Mouse (Mus musculus): ENCODE results near the gene Thy1.

GRCm38 (mm10) chr9:44042396-44042680 lies 846 bp upstream of the Thy1 start:
- TF ChIP-seq CTCF (IDR thresholded peaks at IDR 0.05; ENCODE audit: insufficient read depth, low read depth, low read length) (no peak), POLR2A (IDR thresholded peaks at IDR 0.05; ENCODE audit: insufficient read depth, low read depth, low read length) (no peak)

Data from olfactory bulb, adult 2 months (tissue).